Mouse (Mus musculus) heart, embryonic 10.5 days (tissue): ENCODE data around the gene Mpv17l2. TPM values are rescaled to one million over a fixed set of nuclear protein-coding genes. Genes with fewer than 3 reads are reported as not detected.

ENCODE experiments used
- DNase-seq: peaks from one replicate; pipeline ENCODE4 v3.0.0-alpha.2; 2017; ENCODE audit warnings: low spot score
- H3K27ac ChIP-seq: fragments of 300-500 bp; sonication (generic); 2 replicates; pipeline ENCODE4 v1.5.1; 2016; ENCODE audit warnings: mild to moderate bottlenecking
- H3K27me3 ChIP-seq: fragments of 300-500 bp; sonication (generic); 2 replicates; pipeline ENCODE4 v1.6.1; 2016; ENCODE audit warnings: mild to moderate bottlenecking; ENCODE audit not compliant: poor library complexity, insufficient read depth, severe bottlenecking
- H3K36me3 ChIP-seq: fragments of 300-500 bp; sonication (generic); 2 replicates; pipeline ENCODE4 v1.6.1; 2016; ENCODE audit warnings: mild to moderate bottlenecking, moderate library complexity
- H3K4me1 ChIP-seq: fragments of 300-500 bp; sonication (generic); 2 replicates; pipeline ENCODE4 v1.6.1; 2016; ENCODE audit warnings: mild to moderate bottlenecking
- H3K4me3 ChIP-seq: fragments of 300-500 bp; sonication (generic); 2 replicates; pipeline ENCODE4 v1.5.1; 2016; ENCODE audit warnings: mild to moderate bottlenecking, moderate library complexity
- H3K9me3 ChIP-seq: fragments of 300-500 bp; sonication (generic); 2 replicates; pipeline ENCODE4 v1.6.1; 2016; ENCODE audit warnings: mild to moderate bottlenecking, moderate library complexity
- WGBS: fragments of 180-500 bp; shearing (Covaris S2); methylation state at CpG from one replicate; pipeline ENCODE4 v1.1.7; 2016; 5-methylcytosine and 5-hydroxymethylcytosine counted together
- microRNA-seq: library from miRNA; unstranded; fragments of <30 nt; microRNA quantifications from one replicate; pipeline ENCODE4, GENCODE M21; 2017
- polyA plus RNA-seq: library from polyadenylated mRNA; unstranded; fragments of >200 nt; fragmentation: Nextera tagmentation; extraction: Ambion mirVana; gene quantifications from 2 replicates; pipeline ENCODE4 v1.2.1, GENCODE M21; 2016

Mpv17l2 gene
- polyA plus RNA-seq, 1 experiment from 2014 or later, result 39.0 TPM

DNA sequence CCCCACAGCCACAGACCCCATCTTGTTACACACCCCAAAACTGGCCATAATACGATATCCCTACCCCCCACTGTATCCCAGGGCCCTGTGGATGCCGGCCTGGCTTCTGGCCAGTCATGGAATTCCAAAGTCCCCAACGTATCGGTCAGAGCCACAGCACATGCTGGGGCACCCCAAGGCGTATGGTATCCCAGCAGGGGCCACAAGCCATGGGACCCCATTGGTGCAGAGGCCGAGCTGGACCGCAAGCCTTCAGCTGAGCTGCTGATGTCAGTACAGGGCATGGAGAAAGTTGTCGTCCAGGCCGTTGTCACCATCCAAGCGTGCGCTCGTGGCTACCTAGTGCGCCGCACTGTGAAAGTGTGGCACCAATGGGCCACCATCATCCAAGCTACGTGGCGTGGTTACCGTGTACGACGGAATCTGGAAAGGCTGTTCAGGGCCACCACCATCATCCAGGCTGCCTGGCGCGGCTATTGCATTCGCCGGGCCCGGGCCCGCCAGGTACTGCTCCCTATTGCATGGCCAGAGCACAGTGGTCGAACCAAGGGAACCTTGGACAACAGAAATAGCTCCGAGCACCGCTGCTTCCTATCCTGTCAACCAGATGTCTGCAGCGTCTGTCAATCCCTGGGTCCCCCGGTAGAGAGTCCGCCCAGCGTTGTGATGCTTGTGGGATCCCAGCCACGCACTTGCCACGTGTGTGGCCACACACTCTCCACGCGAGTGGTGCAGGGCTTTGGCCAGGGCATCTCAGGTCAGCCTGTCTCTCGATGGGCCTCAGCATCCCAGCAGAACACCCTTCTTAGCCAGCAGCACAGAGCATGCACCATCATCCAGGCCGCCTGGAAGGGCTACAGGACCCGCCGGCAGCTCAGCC is 44.0 kb downstream of the Mpv17l2 start:
- WGBS, result 73% methylated on average over 40 of the region's 40 CpGs
- H3K36me3 ChIP-seq, result no peaks in the 10 kb centered on the region
- H3K9me3 ChIP-seq, result no peaks in the 10 kb centered on the region
- peaks cover 4% of the 10 kb centered on the region; the same call in 1 of the 2 replicates for H3K4me1 ChIP-seq
- no peak for DNase-seq
- no peak overlapping the region; the same call in 1 of the 2 replicates for H3K4me3 ChIP-seq
- H3K27ac ChIP-seq, result no peak overlapping the region
- peaks cover 59% of the 10 kb centered on the region for H3K27me3 ChIP-seq

DNA sequence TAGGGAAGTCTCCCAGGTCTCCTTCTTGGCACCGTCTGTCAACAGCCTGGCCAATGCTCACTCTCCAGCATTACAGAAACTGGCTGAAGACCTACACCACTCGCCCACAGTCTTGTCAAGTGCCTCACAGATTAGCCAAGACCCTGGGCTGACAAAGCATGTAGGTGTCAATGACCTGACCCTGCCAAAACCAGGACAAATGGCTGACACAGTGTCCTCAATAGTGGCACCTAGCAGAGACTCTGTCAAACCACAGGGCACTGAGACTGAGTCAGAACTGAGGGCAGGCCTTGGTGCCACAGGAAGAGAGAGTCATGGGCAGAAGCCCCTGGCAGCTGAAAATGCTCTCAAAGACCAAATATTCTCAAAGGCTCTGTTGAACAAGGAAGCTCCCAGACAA is 45.7 kb downstream of the Mpv17l2 start:
- H3K4me3 ChIP-seq, result no peak overlapping the region
- H3K4me1 ChIP-seq, result peaks cover 4% of the 10 kb centered on the region; the same call in 1 of the 2 replicates
- H3K9me3 ChIP-seq, result no peaks in the 10 kb centered on the region
- no peak for DNase-seq
- 63% methylated on average over 2 of the region's 2 CpGs for WGBS
- no peaks in the 10 kb centered on the region for H3K36me3 ChIP-seq
- no peak overlapping the region for H3K27ac ChIP-seq
- peaks cover 52% of the 10 kb centered on the region for H3K27me3 ChIP-seq

DNA sequence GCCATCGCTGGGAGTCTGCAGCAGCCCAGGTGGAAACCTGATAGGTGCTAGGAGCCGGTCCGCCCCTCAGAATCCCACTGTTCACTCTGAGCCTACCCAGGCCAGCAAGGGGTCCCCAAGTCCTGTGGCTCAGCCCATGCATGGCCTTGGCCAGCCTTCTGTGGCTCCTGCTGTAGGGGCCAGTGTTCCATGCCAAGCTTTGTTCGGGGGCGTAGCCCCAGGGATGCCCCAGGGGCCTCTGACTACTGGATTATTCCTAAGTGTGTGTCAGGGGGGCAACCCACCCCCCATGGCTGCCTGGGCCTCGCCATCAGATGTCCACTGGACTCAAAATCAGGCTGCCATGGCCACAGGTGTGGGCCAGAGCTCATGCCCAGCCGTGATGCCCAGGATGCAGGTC is 46.8 kb downstream of the Mpv17l2 start:
- H3K4me3 ChIP-seq, result no peak overlapping the region

DNA sequence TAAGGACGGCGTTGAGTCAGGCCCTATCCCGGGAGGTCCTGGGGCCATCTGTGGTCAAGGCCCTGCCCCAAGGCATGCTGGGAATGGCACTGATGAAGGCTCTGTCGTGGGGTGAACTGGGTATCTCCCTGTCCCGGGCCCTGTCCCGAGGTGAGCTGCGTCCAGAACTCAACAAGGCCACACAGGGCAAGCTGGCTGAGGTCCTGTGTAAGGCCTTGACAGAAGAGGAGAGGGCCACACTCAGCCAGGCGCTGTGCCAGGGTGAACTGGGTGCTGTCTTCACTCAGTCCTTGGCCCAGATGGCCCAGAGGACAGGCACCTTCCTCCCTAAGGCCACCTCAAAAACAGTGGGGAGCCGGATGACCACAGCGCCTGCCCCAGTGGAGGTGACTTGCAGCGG is 49.7 kb downstream of the Mpv17l2 start:
- WGBS, result 80% methylated on average over 11 of the region's 11 CpGs
- Histone ChIP-seq H3K4me1 (peaks cover 10% of the 10 kb centered on the region; the same call in 1 of the 2 replicates), H3K4me3 (no peak overlapping the region), H3K9me3 (no peaks in the 10 kb centered on the region), H3K36me3 (no peaks in the 10 kb centered on the region), H3K27me3 (peaks cover 21% of the 10 kb centered on the region; the same call in 1 of the 2 replicates), H3K27ac (no peak overlapping the region)
- no peak for DNase-seq

More for the DNA sequence above, 46.8 kb downstream of the Mpv17l2 start:
- Histone ChIP-seq H3K27ac (0 out of 2 replicates have a peak overlapping the region, but pooled peaks have one; percentile 38), H3K36me3 (no peaks in the 10 kb centered on the region), H3K9me3 (no peaks in the 10 kb centered on the region), H3K4me1 (peaks cover 4% of the 10 kb centered on the region; the same call in 1 of the 2 replicates), H3K27me3 (peaks cover 45% of the 10 kb centered on the region)
- WGBS, result 81% methylated on average over 7 of the region's 7 CpGs
- no peak for DNase-seq

DNA sequence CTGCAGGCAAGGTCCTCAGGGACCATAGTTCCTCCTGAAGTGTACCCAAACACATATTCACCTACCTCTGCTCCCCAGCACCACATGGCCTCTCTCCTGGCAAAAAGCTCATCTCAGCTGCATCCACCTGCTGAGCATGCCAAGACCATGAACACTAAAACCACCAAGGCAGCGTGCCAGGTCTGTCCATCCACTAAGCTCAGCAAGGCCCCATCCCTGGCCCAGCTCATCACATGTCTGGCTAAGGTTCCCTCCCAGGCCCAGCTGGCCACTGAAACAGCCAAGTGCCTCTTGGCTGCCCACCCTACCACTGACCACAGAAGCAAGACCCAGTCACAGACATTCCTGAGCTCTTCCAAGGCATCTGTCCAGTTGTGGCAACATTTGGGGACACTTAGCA is 50.5 kb downstream of the Mpv17l2 start:
- Histone ChIP-seq H3K4me3 (no peak overlapping the region), H3K9me3 (no peaks in the 10 kb centered on the region), H3K4me1 (peaks cover 10% of the 10 kb centered on the region; the same call in 1 of the 2 replicates), H3K36me3 (no peaks in the 10 kb centered on the region), H3K27ac (no peak overlapping the region), H3K27me3 (peaks cover 17% of the 10 kb centered on the region; the same call in 1 of the 2 replicates)
- 88% methylated on average over 1 of the region's 1 CpGs for WGBS
- DNase-seq, result no peak

DNA sequence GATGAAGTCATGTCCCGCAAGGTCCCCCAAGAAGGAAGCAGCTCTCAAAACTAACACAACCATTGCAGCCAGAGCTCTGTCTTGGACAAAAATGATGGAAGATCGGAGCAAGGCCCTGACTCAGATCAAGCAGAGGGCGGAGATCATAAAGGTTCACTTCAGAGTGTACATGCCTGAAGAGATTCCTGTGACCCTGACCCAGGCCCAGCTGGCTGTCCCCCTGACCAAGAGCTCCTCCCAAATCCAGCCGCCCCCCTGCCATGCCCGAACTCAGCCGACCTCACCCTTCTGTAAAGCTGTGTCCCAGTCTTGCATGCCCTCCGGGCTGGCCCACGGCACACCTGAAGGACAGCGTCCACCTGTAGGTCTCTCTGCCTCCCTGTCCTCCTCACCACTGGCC is 51.0 kb downstream of the Mpv17l2 start:
- no peak for DNase-seq
- WGBS, result 87% methylated on average over 9 of the region's 9 CpGs

More for the DNA sequence above, 51.0 kb downstream of the Mpv17l2 start:
- Histone ChIP-seq H3K4me1 (peaks cover 10% of the 10 kb centered on the region; the same call in 1 of the 2 replicates), H3K27me3 (peaks cover 17% of the 10 kb centered on the region; the same call in 1 of the 2 replicates), H3K9me3 (no peaks in the 10 kb centered on the region), H3K4me3 (no peak overlapping the region), H3K36me3 (no peaks in the 10 kb centered on the region), H3K27ac (no peak overlapping the region)

Small RNA genes within 50 kb of the gene (microRNA-seq; reads per million reads assigned to microRNA genes)
- 1.0 reads per million for gene Mir7240

Other genes with a start within 250 kb of the Mpv17l2 start
- gene Fkbp8, start 233.2 kb downstream of the Mpv17l2 start, polyA plus RNA-seq, result 295 and 310 TPM in 2 replicates
- gene Kxd1, start 233.0 kb downstream of the Mpv17l2 start, polyA plus RNA-seq, result 67.0 and 68.3 TPM in 2 replicates
- 15.8 and 18.5 TPM in 2 replicates for gene Ell, start 221.5 kb downstream of the Mpv17l2 start, polyA plus RNA-seq
- 192 and 214 TPM in 2 replicates for gene Isyna1, start 166.6 kb downstream of the Mpv17l2 start, polyA plus RNA-seq
- gene Ssbp4, start 152.1 kb downstream of the Mpv17l2 start, polyA plus RNA-seq, result 67.3 and 107 TPM in 2 replicates
- gene Lrrc25, start 144.8 kb downstream of the Mpv17l2 start, polyA plus RNA-seq, result 0.15 and 1.4 TPM in 2 replicates
- gene Gdf15, start 128.5 kb downstream of the Mpv17l2 start, polyA plus RNA-seq, result 0.43 and 1.6 TPM in 2 replicates
- 38.0 and 42.0 TPM in 2 replicates for gene Pgpep1, start 100.6 kb downstream of the Mpv17l2 start, polyA plus RNA-seq
- gene Lsm4, start 87.7 kb downstream of the Mpv17l2 start, polyA plus RNA-seq, result 344 and 410 TPM in 2 replicates
- gene Jund, start 62.0 kb downstream of the Mpv17l2 start, polyA plus RNA-seq, result 76.3 and 116 TPM in 2 replicates
- gene Iqcn, start 57.5 kb downstream of the Mpv17l2 start, polyA plus RNA-seq, result not detected in 2 replicates
- not detected in 2 replicates for gene Gm3336, start 42.4 kb downstream of the Mpv17l2 start, polyA plus RNA-seq
- gene Pde4c, start 37.2 kb downstream of the Mpv17l2 start, polyA plus RNA-seq, result 0.45 and 0.48 TPM in 2 replicates
- gene Rab3a, start 6.3 kb downstream of the Mpv17l2 start, polyA plus RNA-seq, result 11.2 and 14.2 TPM in 2 replicates
- gene Pik3r2, start 15.8 kb upstream of the Mpv17l2 start, polyA plus RNA-seq, result 40.6 and 43.5 TPM in 2 replicates
- 7.9 and 9.3 TPM in 2 replicates for gene Mast3, start 44.1 kb upstream of the Mpv17l2 start, polyA plus RNA-seq
- gene Il12rb1, start 47.5 kb upstream of the Mpv17l2 start, polyA plus RNA-seq, result 0.12 TPM in 1 of 2 replicates, not detected in the other
- 3.7 and 3.8 TPM in 2 replicates for gene Arrdc2, start 78.8 kb upstream of the Mpv17l2 start, polyA plus RNA-seq
- 1.1 and 1.6 TPM in 2 replicates for gene Kcnn1, start 102.3 kb upstream of the Mpv17l2 start, polyA plus RNA-seq
- 120 and 143 TPM in 2 replicates for gene Ccdc124, start 113.0 kb upstream of the Mpv17l2 start, polyA plus RNA-seq
- 0.07 and 0.29 TPM in 2 replicates for gene Slc5a5, start 131.8 kb upstream of the Mpv17l2 start, polyA plus RNA-seq
- gene Rpl18a, start 136.5 kb upstream of the Mpv17l2 start, polyA plus RNA-seq, result 2,378 and 2,634 TPM in 2 replicates
- 49.6 and 58.4 TPM in 2 replicates for gene Map1s, start 145.0 kb upstream of the Mpv17l2 start, polyA plus RNA-seq